Mouse (Mus musculus) thymus, postnatal 36 days (tissue): ENCODE data around the gene Osbpl6.
"Not testable (repeated sequence)": the region's sequence is repeated elsewhere in the genome, so short reads cannot be mapped to it uniquely, and the experiment has no call there.

Source experiments
- DNase-seq, 2 experiments: peaks; one replicate each; pipeline ENCODE4 v3.0.0; 2022; ENCODE audit warnings: mixed read lengths in 2 of 2

Gene Osbpl6

DNA sequence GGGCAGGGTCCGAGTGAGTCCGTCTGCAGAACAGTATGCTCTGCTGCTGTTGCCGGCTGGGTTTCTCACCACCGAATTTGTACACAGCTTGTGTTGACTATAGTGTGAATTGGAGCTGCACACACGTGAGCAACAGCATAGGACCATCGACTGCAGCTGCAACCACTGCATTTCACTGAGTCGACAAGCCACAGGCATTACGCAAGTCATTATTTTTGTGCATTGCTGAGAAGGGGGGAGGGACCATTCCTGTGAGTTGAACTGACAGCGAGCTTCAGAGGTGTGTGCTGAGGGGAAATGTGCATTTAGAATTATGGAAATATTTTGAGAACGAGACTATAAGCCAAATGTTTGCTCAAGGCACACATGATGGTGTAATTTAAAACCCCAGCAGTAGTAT, 165.2 kb downstream of the Osbpl6 start:
- no peak for DNase-seq

GRCm38 (mm10) chr2:76578911-76579310, 172.6 kb downstream of the Osbpl6 start:
- DNase-seq: no peak

- DNase-seq: no peak
These were observed 178.8 kb downstream of the Osbpl6 start for GRCm38 (mm10) chr2:76585090-76585489.

DNA sequence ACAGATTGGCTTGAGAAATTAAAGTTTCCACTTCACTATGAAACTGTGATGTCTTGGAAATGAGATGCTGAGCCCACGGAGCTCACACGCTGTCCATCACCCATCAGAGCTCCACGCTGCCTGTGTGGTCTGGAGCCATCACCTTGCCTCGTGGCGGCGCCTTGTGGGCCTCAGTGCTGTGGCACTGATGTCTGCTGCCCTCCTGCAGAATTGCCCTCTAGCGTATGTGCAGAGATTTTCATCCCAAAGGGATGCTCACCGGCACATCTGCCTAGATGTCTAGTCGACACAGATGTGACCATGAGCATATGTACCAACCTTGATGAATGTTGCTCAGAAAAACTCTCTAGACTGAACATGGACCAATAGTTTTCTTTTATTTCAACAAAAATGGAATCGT, 180.6 kb downstream of the Osbpl6 start:
- DNase-seq: no peak

GRCm38 (mm10) chr2:76590221-76590620, 183.9 kb downstream of the Osbpl6 start:
- DNase-seq: no peak

- no peak for DNase-seq
These were observed 186.2 kb downstream of the Osbpl6 start for GRCm38 (mm10) chr2:76592401-76592924.

DNA sequence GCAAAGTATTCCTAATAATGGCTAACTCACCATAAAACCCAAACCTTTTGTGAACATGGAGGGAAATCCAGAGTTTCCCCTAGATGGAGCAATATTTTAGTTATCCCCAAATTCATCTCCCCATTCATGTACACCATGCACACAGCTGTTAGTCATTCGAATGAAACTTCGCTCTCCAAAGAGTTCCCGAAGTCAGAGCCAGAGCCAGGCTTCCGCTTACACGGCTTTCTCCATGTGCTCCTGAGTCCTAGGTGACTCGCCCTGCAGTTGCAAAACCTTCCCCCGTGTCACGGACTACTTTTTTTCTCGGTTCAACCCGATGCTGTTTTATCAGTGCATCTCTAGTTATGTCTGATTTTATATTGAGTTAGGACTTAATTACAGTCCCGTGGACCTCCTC, 191.2 kb downstream of the Osbpl6 start:
- no peak for DNase-seq

- DNase-seq: no peak
These were observed 192.9 kb downstream of the Osbpl6 start for GRCm38 (mm10) chr2:76599214-76599613.

DNA sequence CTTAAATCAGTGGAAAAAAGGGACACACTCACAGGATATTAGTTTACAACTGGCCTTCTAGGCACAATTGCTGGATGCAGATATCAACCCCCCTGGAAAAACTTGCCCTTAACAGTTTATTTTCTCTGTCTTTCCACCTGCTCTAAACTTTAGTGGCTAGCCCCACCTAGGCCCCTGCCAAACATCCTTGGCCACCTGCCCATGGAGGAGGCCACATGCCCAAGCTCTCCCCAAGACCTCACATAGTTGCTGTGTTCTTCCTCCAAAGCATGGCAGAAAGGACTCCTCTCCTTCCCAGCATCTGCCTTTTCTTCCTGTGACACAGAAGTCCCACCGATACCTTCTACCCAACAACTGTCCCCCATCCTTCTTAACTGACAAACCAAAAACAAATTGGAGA, 195.9 kb downstream of the Osbpl6 start:
- no peak for DNase-seq

- no peak for DNase-seq
These were observed 200.4 kb downstream of the Osbpl6 start for GRCm38 (mm10) chr2:76606704-76607103.

GRCm38 (mm10) chr2:76610326-76611104, 204.2 kb downstream of the Osbpl6 start:
- no peak for DNase-seq

- no peak for DNase-seq
These were observed 205.7 kb downstream of the Osbpl6 start for GRCm38 (mm10) chr2:76611996-76612395.

DNA sequence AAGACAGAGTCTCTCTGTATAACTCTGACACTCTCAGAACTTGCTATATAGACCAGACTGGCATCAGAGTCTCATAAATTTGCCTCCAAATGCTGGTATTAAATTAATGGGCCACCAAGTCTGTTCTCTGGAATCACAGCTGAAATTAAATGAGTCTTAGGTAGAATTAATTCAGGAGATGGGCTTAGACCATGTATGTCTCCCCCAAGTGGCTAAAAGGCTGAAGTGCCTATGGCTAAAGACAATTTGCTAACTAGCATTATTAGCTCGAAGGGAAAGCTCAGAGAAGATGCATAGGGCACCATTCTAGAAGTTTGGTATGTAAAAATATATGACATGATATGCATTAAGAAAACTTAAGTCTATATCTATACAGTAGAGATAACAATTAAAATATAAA, 211.8 kb downstream of the Osbpl6 start:
- DNase-seq: no peak

GRCm38 (mm10) chr2:76620188-76620587, 213.9 kb downstream of the Osbpl6 start:
- DNase-seq: no peak

DNA sequence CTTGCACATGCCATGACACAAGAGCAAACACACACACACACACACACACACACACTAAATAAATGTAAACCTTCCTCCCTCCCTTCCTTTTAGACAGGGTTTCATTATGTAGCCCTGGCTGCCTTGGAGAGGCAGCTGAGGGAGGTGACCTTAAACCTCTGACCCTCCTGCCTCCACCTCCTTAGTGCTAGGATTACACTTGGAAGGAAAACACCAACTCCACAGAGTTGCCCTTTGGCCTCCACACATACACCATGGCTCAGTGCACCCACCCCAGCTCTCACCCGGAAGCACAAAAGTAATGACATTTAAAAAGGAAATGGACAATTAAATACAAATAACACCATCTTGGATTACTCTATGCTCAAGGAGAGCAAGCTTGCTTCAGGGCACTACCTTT, 215.4 kb downstream of the Osbpl6 start:
- DNase-seq: no peak

- DNase-seq: not testable (repeated sequence)
These were observed 216.0 kb downstream of the Osbpl6 start for GRCm38 (mm10) chr2:76622316-76622715.

DNA sequence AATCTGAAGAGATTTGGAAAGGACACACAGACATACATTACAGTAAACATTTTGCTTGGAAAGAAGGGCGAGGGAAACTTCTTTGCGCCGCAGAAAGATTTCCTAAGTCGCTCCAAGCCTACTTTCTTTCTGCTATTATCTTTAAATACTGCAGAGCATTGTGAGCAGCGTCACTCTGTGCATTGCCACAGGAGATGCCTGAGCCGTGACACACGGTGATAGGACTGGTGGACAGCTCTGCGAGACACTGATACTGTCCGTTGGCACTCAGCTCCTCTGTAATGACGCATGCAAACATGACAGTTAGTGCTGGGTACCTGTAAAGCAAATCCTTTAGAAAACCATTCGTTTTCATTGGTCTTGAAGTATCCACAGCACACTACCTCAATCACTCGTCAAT, 224.0 kb downstream of the Osbpl6 start:
- no peak for DNase-seq

DNA sequence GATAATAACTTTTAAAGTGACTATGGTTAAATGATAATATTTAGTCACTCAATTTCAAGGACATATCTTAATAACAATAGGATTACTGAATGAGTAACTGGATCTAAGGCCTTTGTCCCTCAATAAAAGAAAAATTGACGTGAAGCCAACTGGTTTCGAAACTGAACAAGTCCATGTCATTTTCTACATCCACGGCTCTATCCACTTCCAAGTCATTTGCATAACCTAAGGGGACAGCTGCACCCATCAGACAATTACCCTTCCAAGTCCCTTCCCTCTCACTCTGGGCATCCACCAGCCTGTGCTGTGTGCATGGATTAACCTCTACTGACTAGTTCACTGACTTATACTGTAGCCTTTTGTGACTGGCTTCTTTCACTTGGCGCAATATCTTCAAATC, 225.3 kb downstream of the Osbpl6 start:
- DNase-seq: no peak

GRCm38 (mm10) chr2:76639637-76640036, 233.3 kb downstream of the Osbpl6 start:
- DNase-seq: no peak

- DNase-seq: no peak
These were observed 237.5 kb downstream of the Osbpl6 start for GRCm38 (mm10) chr2:76643801-76644200.

DNA sequence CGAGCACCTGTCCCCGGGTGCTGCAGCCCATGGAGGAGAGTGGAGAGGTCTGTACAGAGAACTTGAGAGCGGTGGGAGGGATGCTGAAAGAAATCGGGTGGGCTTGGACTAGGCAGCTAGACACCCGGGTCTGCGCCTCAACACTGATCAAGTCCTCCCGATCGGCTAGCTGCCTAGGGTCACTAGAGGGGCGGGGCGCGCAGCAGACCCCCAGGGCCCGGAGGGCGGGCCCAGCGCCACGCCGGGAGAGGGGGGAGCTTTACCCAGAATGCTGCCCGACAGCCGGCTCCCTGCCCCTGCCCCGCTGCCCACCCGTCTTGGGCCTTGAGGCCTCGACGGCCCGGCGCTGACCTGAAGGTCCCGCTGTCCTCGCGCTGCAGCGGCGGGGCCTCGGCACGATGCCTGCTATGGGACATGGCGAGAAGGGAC, 241.1 kb downstream of the Osbpl6 start:
- DNase-seq: no peak

DNA sequence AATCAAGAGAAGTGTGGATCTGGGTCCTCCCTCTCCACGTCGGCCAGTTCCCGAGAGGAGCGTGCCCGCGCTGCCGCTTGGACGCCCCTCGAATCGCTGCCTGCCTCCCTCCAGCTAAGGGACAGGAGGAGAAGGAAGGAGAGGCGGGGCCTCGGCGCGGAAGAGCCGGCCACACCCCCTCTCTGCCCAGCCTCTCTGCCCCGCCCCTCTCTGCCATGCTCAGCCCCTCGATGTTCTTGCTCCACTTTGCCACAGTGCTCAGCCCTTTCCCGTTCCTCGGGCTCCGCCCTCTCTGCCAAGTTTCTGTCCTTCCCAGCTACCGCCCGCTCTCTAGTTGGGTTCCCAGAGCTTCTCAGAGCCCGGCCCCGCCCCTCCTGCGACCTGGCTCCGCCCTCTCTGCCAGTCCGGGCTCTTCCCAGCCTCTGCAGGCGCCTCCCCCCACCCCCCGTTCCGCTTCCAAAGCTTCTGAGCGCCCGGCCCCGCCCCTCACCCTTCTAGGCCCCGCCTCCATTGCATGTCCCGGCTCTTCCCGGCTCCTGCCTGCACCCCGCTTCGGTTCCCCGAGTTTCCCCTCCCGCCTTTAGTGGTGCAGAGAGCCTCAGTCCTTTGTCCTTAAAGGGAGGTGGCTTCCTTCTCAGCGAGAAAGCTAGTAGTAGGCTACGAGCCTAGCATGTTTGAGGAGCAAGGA, 241.7 kb downstream of the Osbpl6 start, which contains the start of the genes Prkra and Pjvk:
Prkra (minus strand) TSS at position 133 of the 688 bp plus-strand sequence.
Pjvk (plus strand) TSS at position 594 of the 688 bp plus-strand sequence.
- DNase-seq: peak; percentile 90 to 95

GRCm38 (mm10) chr2:76648666-76649141, 242.4 kb downstream of the Osbpl6 start:
- DNase-seq: no peak
